Mouse (Mus musculus) testis, adult 2 months (tissue): ENCODE results near the gene Gkn2.

ENCODE experiments used
- CTCF ChIP-seq: fragments of 200-500 bp; IDR thresholded peaks from 2 replicates; pipeline ENCODE4 v1.5.1; 2012; ENCODE audit warnings: low read depth, mild to moderate bottlenecking, inconsistent platforms, low read length, moderate library complexity; ENCODE audit not compliant: control insufficient read depth, insufficient read depth, insufficient replicate concordance
- POLR2A ChIP-seq: fragments of 200-500 bp; IDR thresholded peaks from 2 replicates; pipeline ENCODE4 v1.6.1; 2012; ENCODE audit warnings: low read depth, mild to moderate bottlenecking, inconsistent platforms, low read length, moderate library complexity; ENCODE audit not compliant: control insufficient read depth

DNA sequence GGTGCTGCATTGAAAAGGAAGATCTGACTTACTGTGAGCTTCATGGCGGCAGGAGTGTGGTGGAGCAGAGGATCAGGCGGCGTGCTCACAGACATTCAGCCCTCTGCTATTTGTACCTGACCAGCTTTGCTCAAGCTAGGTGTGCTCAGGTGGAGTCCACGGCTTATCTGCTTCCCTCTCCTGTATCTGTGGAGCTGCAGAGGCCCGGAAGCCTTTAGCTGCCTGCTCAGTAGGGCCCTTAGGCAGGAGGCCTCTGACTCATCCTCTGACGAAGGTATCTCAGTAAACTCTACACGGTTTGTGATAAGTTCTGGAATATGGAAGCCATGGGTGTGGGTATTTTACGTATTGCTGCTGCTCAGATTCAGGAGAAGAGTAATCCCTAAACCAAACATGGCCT is 22.3 kb upstream of the Gkn2 start, which contains the start of gene Gkn1:
- TF ChIP-seq CTCF (no peak), POLR2A (no peak)
